Mouse (Mus musculus) midbrain, embryonic 12.5 days (tissue): Measurements from ENCODE around the gene Rcc1. TPM values are rescaled to one million over a fixed set of nuclear protein-coding genes. Genes with fewer than 3 reads are reported as not detected.
"Not testable (repeated sequence)": the region's sequence is repeated elsewhere in the genome, so short reads cannot be mapped to it uniquely, and the experiment has no call there.

Experiments
- ATAC-seq: fragments of 200-750 bp; cut with Nextera tagmentation; 2 replicates; pipeline ENCODE4 v1.8.0; 2017; ENCODE audit warnings: low read depth, moderate TSS enrichment, moderate library complexity; ENCODE audit not compliant: low FRiP score
- H3K27ac ChIP-seq: fragments of 300-500 bp; sonication (generic); replicated peaks from 2 replicates; pipeline ENCODE4 v1.5.1; 2016; ENCODE audit warnings: mild to moderate bottlenecking
- H3K27me3 ChIP-seq: fragments of 300-500 bp; sonication (generic); 2 replicates; pipeline ENCODE4 v1.6.1; 2016; ENCODE audit warnings: mild to moderate bottlenecking
- H3K36me3 ChIP-seq: fragments of 300-500 bp; sonication (generic); 2 replicates; pipeline ENCODE4 v1.6.1; 2016
- H3K4me1 ChIP-seq: fragments of 300-500 bp; sonication (generic); 2 replicates; pipeline ENCODE4 v1.6.1; 2016
- H3K4me2 ChIP-seq: fragments of 300-500 bp; sonication (generic); replicated peaks from 2 replicates; pipeline ENCODE4 v1.6.1; 2016; ENCODE audit warnings: mild to moderate bottlenecking, moderate library complexity
- H3K4me3 ChIP-seq: fragments of 300-500 bp; sonication (generic); 2 replicates; pipeline ENCODE4 v1.5.1; 2016; ENCODE audit warnings: mild to moderate bottlenecking
- H3K9ac ChIP-seq: fragments of 300-500 bp; sonication (generic); replicated peaks from 2 replicates; pipeline ENCODE4 v1.6.1; 2016; ENCODE audit warnings: mild to moderate bottlenecking, moderate library complexity
- H3K9me3 ChIP-seq: fragments of 300-500 bp; sonication (generic); 2 replicates; pipeline ENCODE4 v1.6.1; 2016; ENCODE audit warnings: mild to moderate bottlenecking
- WGBS: fragments of 180-500 bp; shearing (Covaris S2); methylation state at CpG from one replicate; pipeline ENCODE4 v1.1.7; 2016; 5-methylcytosine and 5-hydroxymethylcytosine counted together
- polyA plus RNA-seq: library from polyadenylated mRNA; unstranded; fragments of >200 nt; fragmentation: Nextera tagmentation; extraction: Ambion mirVana; gene quantifications from 2 replicates; pipeline ENCODE4 v1.2.1, GENCODE M21; 2016

Gene Rcc1
- polyA plus RNA-seq, 1 experiment from 2014 or later: 92.9 TPM

DNA sequence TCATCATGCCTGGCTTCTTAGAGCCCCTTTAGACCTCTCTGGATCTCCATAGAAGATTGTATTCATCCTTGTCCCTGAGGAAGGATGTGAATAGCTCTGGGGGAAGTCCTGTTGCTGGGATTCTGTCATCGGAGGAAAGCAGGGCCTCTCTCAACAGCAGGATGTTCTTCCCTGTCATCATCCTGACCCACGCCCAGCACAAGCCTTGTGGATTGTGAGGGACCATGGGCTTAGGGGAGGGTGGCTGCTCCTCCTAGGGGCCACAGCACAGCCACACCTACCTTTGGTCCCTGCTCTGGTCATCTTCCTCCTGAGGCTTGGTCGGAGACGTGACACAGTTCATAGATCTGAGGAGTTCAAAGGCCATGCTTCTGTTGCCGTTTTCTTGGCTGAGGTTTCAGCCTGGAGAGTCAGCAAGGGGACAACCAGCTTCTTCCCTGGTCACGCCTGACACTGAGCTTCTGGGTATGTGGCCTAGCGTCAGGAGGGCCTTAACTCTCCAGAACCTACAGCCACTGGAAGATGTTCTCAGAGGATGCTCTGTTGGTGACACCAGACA, 59.6 kb downstream of the Rcc1 start:
- H3K4me1 ChIP-seq: no peaks in the 10 kb centered on the region
- H3K4me2 ChIP-seq: no peak overlapping the region
- H3K4me3 ChIP-seq: no peak overlapping the region
- H3K27me3 ChIP-seq: no peaks in the 10 kb centered on the region
- H3K36me3 ChIP-seq: peaks cover 44% of the 10 kb centered on the region
- H3K27ac ChIP-seq: no peak overlapping the region
- no peak for ATAC-seq
- H3K9ac ChIP-seq: no peak overlapping the region
- H3K9me3 ChIP-seq: 0 out of 2 replicates have a peak, but pooled peaks cover 3% of the 10 kb centered on the region
- 90% methylated on average over 7 of the region's 7 CpGs for WGBS

- 0 out of 2 replicates have a peak, but pooled peaks cover 3% of the 10 kb centered on the region for H3K9me3 ChIP-seq
- H3K4me1 ChIP-seq: no peaks in the 10 kb centered on the region
- no peaks in the 10 kb centered on the region for H3K27me3 ChIP-seq
- no peak for ATAC-seq
- H3K4me3 ChIP-seq: no peak overlapping the region
- H3K9ac ChIP-seq: no peak overlapping the region
- H3K4me2 ChIP-seq: no peak overlapping the region
- 37% methylated on average over 4 of the region's 4 CpGs for WGBS
- H3K27ac ChIP-seq: no peak overlapping the region
- peaks cover 44% of the 10 kb centered on the region for H3K36me3 ChIP-seq
Measured at GRCm38 (mm10) chr4:132292988-132293387, 60.4 kb downstream of the Rcc1 start.

DNA sequence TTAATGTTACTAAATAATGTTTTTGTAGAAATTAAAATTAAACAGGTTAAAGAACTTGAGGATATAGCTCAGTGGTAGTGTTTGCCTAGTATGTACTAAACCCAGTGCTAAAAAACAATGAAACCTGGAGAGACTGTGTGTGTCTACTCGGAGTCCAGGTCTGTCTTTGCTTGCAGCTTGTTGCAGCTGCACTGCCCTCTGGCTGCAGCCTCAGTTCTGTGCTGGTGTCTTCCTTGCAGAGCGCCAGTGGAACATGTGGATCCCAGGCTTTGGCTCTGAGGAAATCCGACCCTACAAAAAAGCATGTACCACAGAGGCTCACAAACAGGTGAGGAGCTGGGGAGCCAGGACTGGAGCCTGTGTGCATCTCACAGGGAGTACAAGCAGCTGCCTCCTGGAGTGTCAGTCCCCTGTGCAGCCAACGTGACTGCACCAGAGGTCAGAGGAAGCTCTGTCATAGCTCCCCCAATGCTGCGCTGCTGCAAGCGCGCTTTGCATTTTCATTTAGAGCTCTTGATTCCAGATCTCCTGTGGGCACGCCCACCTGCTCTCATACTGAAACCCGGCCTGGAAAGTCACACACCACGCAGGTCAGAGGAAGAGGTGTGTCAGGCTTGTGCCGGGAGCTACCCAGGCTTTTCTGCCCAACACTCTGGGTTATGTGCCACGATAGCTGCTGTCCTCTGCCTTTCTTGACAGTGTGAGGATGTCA, 61.6 kb downstream of the Rcc1 start:
- ATAC-seq: no peak
- no peak overlapping the region for H3K4me2 ChIP-seq
- H3K9me3 ChIP-seq: 0 out of 2 replicates have a peak, but pooled peaks cover 3% of the 10 kb centered on the region
- H3K36me3 ChIP-seq: peaks cover 50% of the 10 kb centered on the region
- H3K4me3 ChIP-seq: no peak overlapping the region
- no peaks in the 10 kb centered on the region for H3K27me3 ChIP-seq
- H3K27ac ChIP-seq: no peak overlapping the region
- 80% methylated on average over 12 of the region's 12 CpGs for WGBS
- no peak overlapping the region for H3K9ac ChIP-seq
- H3K4me1 ChIP-seq: no peaks in the 10 kb centered on the region

DNA sequence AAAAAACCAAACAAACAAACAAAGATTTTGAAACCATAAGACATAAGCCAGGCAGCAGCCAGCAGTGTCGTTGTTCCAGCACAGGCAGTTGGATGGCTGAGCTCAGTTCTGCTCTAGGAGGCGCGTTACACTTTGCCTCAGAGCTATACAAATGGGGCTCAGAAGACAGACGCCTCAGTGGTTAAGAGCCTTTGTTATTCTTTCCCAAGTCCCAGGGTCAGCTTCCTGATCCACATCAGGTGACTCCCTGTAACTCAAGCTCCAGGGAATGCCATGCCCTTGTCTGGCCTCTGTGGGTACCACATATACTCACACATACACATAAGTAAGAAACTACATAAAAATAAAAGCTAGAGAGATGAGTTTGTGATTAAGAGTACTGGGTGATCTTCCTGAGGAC, 62.3 kb downstream of the Rcc1 start:
- Histone ChIP-seq H3K27ac (no peak overlapping the region), H3K4me1 (no peaks in the 10 kb centered on the region), H3K4me2 (no peak overlapping the region), H3K9ac (no peak overlapping the region), H3K4me3 (no peak overlapping the region), H3K9me3 (0 out of 2 replicates have a peak, but pooled peaks cover 3% of the 10 kb centered on the region), H3K36me3 (peaks cover 56% of the 10 kb centered on the region), H3K27me3 (no peaks in the 10 kb centered on the region)
- WGBS: 92% methylated on average over 4 of the region's 4 CpGs
- no peak for ATAC-seq

DNA sequence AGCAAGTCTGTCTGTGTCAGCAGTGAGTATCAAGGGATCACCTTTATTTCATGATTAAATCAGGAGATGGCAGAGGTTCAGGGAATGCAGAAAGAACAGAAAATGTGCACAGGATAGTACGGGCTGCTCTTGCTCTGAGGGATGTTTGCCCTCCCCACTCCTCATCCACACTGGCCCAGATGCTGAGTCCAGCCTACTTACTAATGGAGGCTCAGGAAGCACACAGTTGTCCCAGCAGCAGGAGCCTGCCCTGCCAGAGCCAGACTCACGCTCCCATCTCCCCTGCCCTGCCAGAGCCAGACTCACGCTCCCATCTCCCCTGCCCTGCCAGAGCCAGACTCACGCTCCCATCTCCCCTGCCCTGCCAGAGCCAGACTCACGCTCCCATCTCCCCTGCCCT, 64.6 kb downstream of the Rcc1 start:
- peaks cover 67% of the 10 kb centered on the region for H3K36me3 ChIP-seq
- not testable (repeated sequence) for H3K27ac ChIP-seq, ATAC-seq, H3K9ac ChIP-seq, H3K9me3 ChIP-seq, H3K4me2 ChIP-seq, H3K4me1 ChIP-seq, H3K4me3 ChIP-seq, H3K27me3 ChIP-seq
- WGBS: 78% methylated on average over 3 of the region's 5 CpGs

Other genes with a start within 250 kb of the Rcc1 start
- 0.10 TPM in 1 of 2 replicates, not detected in the other for gene Oprd1, start 209.1 kb downstream of the Rcc1 start, polyA plus RNA-seq
- gene Ythdf2, start 141.3 kb downstream of the Rcc1 start, polyA plus RNA-seq: 150 and 151 TPM in 2 replicates
- gene Gmeb1, start 92.0 kb downstream of the Rcc1 start, polyA plus RNA-seq: 44.8 and 46.4 TPM in 2 replicates
- 58.3 and 63.8 TPM in 2 replicates for gene Taf12, start 79.2 kb downstream of the Rcc1 start, polyA plus RNA-seq
- 0.42 and 1.5 TPM in 2 replicates for gene Rab42, start 50.2 kb downstream of the Rcc1 start, polyA plus RNA-seq
- 79.2 and 80.6 TPM in 2 replicates for gene Trnau1ap, start 24.1 kb downstream of the Rcc1 start, polyA plus RNA-seq
- 19.7 and 20.7 TPM in 2 replicates for gene Phactr4, start 68.9 kb upstream of the Rcc1 start, polyA plus RNA-seq
- gene Med18, start 110.3 kb upstream of the Rcc1 start, polyA plus RNA-seq: 22.2 and 27.3 TPM in 2 replicates
- gene Sesn2, start 156.9 kb upstream of the Rcc1 start, polyA plus RNA-seq: 11.7 TPM in 2 replicates
- 1,144 and 1,189 TPM in 2 replicates for gene Atpif1, start 180.1 kb upstream of the Rcc1 start, polyA plus RNA-seq
- gene Dnajc8, start 181.9 kb upstream of the Rcc1 start, polyA plus RNA-seq: 176 and 189 TPM in 2 replicates
- gene Ptafr, start 210.5 kb upstream of the Rcc1 start, polyA plus RNA-seq: 0.50 and 0.68 TPM in 2 replicates